Mouse (Mus musculus): ENCODE results near the gene Gm45062. TPM values are rescaled to one million over a fixed set of nuclear protein-coding genes. Genes with fewer than 3 reads are reported as not detected.

The Gm45062 gene
- total RNA-seq, 2 experiments from 2014 or later = 2.3 TPM; not detected in 1

Other genes starting within 250 kb of the Gm45062 start
- under 1 TPM; 0.55 to 0.90 TPM for gene Col28a1, start 66.8 kb upstream of the Gm45062 start, total RNA-seq (2021)
- gene Mios, start 50.2 kb upstream of the Gm45062 start, total RNA-seq (2021) = 10 to 100 TPM; 23.1 to 26.7 TPM
- gene Rpa3, start 277 bp upstream of the Gm45062 start, total RNA-seq (2021) = 10 to 100 TPM; 16.1 to 19.0 TPM
- gene Umad1, start 162 bp upstream of the Gm45062 start, total RNA-seq (2021) = 10 to 100 TPM; 26.9 to 27.6 TPM

Data from layer of hippocampus, postnatal 14 days (tissue).